Mouse (Mus musculus) spleen, adult 2 months (tissue): Measurements from ENCODE around the gene Txlnb. TPM values are rescaled to one million over a fixed set of nuclear protein-coding genes. Genes with fewer than 3 reads are reported as not detected.
"Not testable (repeated sequence)": the region's sequence is repeated elsewhere in the genome, so short reads cannot be mapped to it uniquely, and the experiment has no call there.

Experiments
- DNase-seq, 2 experiments: peaks; one replicate each; pipeline versions ENCODE4 v3.0.0 to v3.0.0-alpha.2; 2012 to 2021; ENCODE audit warnings: low spot score in 2 of 2, low read depth in 1 of 2
- H3K27ac ChIP-seq: fragments of 200-500 bp; 2 replicates; pipeline ENCODE4 v1.5.1; 2012; ENCODE audit warnings: low read length, inconsistent platforms; ENCODE audit not compliant: insufficient read depth
- H3K27me3 ChIP-seq: fragments of 200-500 bp; 2 replicates; pipeline ENCODE4 v1.6.1; 2012; ENCODE audit warnings: mild to moderate bottlenecking, moderate library complexity, low read length, inconsistent platforms; ENCODE audit not compliant: control insufficient read depth, insufficient read depth
- H3K36me3 ChIP-seq: fragments of 200-500 bp; 2 replicates; pipeline ENCODE4 v1.6.1; 2012; ENCODE audit warnings: mild to moderate bottlenecking, low read length, inconsistent platforms; ENCODE audit not compliant: control insufficient read depth, insufficient read depth
- H3K4me1 ChIP-seq: fragments of 200-500 bp; 2 replicates; pipeline ENCODE4 v1.6.1; 2011; ENCODE audit warnings: inconsistent platforms; ENCODE audit not compliant: control insufficient read depth, insufficient read depth, insufficient read length
- H3K4me3 ChIP-seq: fragments of 200-500 bp; 2 replicates; pipeline ENCODE4 v1.5.1; 2011; ENCODE audit warnings: mild to moderate bottlenecking, inconsistent platforms; ENCODE audit not compliant: insufficient read depth, insufficient read length; ENCODE audit errors: extremely low read depth
- CTCF ChIP-seq: fragments of 200-500 bp; IDR thresholded peaks from 2 replicates; pipeline ENCODE4 v1.5.1; 2011; ENCODE audit warnings: mild to moderate bottlenecking, inconsistent platforms; ENCODE audit not compliant: insufficient read depth, insufficient read length, insufficient replicate concordance; ENCODE audit errors: extremely low read depth
- POLR2A ChIP-seq: fragments of 200-500 bp; IDR thresholded peaks from 2 replicates; pipeline ENCODE4 v1.6.1; 2011; ENCODE audit warnings: low read depth, low read length, inconsistent platforms
- WGBS: fragments of 180-500 bp; shearing (Covaris S2); methylation state at CpG from one replicate; pipeline ENCODE4 v1.1.7; 2018; 5-methylcytosine and 5-hydroxymethylcytosine counted together
- polyA plus RNA-seq: library from polyadenylated mRNA; depleted of rRNA; stranded (reverse); fragments of >200 nt; gene quantifications from 2 replicates; pipeline ENCODE4 v1.2.3, GENCODE M21; 2012

Gene Txlnb
- polyA plus RNA-seq, 1 experiment: 0.11 TPM

DNA sequence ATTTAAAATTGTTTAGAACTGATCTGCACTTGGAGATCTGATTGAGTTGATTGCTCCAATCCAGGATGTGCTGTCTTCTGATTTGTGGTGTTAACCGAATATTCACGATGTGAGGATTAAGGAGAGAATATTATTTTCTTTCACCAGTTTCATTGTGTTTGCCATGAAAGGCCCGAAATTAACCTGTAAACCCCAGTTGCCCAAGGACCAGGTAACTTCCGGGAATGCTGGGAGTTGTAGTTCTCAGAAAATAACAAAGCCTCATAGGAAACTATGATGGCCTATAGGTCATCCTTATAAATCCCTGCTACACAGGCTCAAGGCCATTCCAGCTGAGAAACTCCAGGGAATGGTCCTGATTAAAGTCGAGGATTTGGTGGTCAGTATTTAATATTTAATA is 1.6 kb upstream of the Txlnb start:
- Histone ChIP-seq H3K27ac (no peak overlapping the region), H3K4me3 (no peak overlapping the region), H3K27me3 (no peaks in the 10 kb centered on the region), H3K4me1 (peaks cover 6% of the 10 kb centered on the region; the same call in 1 of the 2 replicates), H3K36me3 (no peaks in the 10 kb centered on the region)
- WGBS: 96% methylated on average over 5 of the region's 5 CpGs
- TF ChIP-seq CTCF (no peak), POLR2A (no peak)
- no peak for DNase-seq

DNA sequence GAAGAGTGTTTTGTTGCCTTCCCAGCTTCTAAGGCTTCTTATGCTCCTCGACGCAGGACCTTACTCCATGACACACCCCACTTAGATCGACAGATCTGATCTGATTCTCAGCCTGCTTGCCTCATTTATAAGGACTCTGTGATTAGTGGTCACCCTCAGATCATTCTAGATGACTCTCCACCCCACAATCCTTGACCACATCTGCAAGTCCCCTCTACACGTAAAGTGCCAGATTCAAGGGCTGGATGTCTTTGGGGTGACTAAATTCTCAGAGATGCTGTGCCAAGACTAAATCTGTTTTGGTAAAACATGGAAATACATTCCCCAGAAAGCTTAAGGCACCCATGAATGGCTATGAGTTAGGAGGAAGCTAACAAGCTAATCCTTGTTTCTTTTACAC is 799 bp upstream of the Txlnb start:
- no peak overlapping the region for H3K4me3 ChIP-seq
- no peaks in the 10 kb centered on the region for H3K27me3 ChIP-seq
- TF ChIP-seq CTCF: no peak
- no peak for TF ChIP-seq POLR2A
- H3K4me1 ChIP-seq: peaks cover 6% of the 10 kb centered on the region; the same call in 1 of the 2 replicates
- WGBS: 87% methylated on average over 4 of the region's 4 CpGs
- no peak for DNase-seq
- no peak overlapping the region for H3K27ac ChIP-seq
- no peaks in the 10 kb centered on the region for H3K36me3 ChIP-seq

DNA sequence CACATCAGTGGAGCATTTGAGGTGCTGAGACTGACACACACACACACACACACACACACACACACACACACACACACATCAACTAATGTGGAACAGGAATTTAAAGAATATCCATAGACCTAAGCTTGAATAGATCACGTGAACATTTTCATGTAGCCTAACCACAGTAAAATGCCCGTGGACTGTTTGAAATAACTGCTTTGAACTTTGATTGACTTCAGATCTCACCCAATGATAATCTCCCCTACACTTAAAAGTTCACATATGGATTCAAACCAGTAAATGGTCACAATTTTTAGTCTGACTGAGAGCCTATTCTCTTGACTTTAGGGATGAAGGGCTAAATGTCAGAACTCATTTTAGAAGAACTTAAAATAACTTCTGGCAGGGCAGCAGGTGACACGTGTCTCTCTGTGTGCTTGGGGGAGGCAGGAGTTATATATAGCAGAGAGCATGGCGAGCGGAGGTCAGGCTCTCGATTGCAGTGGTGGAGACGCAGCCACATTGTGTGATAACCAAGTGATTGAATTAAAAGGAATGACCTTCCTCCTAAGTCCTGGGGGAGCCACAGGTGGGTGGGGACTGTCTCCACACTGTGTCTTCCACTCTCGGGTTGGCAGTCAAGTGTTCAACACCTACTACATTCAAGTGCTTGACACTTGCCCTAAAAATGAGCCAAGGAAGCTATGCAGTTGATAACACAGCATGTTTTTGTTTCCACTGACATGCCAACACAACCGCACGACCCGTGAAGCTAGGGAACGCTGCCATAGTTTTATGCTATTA is 1.0 kb downstream of the Txlnb start:
- H3K36me3 ChIP-seq: no peaks in the 10 kb centered on the region
- H3K27ac ChIP-seq: no peak overlapping the region
- no peak overlapping the region for H3K4me3 ChIP-seq
- H3K4me1 ChIP-seq: peaks cover 6% of the 10 kb centered on the region; the same call in 1 of the 2 replicates
- 27% methylated on average over 12 of the region's 12 CpGs for WGBS
- no peak for TF ChIP-seq CTCF
- TF ChIP-seq POLR2A: no peak
- no peaks in the 10 kb centered on the region for H3K27me3 ChIP-seq
- no peak for DNase-seq

DNA sequence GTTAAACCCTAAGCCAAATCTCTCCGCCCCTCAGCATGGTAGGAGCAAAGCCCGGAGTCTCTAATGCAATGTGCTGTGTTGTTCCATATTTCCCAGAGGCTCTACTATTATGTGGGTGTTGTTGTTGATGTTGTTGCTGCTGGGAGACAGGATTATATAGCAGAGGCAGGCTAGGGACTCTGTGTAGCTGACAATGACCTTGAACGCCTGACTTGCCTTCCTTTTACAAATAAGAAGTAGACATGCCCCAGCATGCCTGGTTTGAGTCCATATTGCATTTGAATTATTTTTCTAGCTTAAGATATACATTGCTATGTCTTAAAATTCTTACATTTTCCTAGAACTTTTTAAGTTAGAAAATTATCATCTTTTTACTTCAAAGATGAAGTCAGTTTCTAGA is 1.7 kb downstream of the Txlnb start:
- TF ChIP-seq POLR2A (no peak), CTCF (no peak)
- no peaks in the 10 kb centered on the region for H3K36me3 ChIP-seq
- H3K27me3 ChIP-seq: no peaks in the 10 kb centered on the region
- no peak overlapping the region for H3K4me3 ChIP-seq
- H3K27ac ChIP-seq: no peak overlapping the region
- peaks cover 6% of the 10 kb centered on the region; the same call in 1 of the 2 replicates for H3K4me1 ChIP-seq
- no peak for DNase-seq
- 90% methylated on average over 3 of the region's 3 CpGs for WGBS

DNA sequence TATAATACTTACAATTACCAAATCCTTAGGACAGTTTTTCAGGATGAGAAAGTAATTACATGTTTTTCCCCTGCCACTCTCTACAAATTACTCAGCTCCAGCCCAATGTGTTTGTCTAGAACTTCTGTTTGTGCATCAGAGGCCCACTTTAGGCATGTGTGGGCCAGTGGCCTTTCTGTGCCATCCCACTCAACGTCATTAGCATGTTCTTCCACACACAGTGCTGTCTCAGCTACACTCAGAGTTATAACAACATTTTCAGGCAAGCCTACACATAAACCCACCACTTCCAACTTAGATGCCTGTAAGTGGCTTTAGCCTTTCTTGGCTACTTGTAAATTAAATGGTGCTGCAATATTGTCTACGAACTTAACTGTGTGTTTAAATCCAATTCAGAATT is 5.8 kb downstream of the Txlnb start:
- TF ChIP-seq POLR2A (no peak), CTCF (no peak)
- Histone ChIP-seq H3K4me1 (peaks cover 3% of the 10 kb centered on the region; the same call in 1 of the 2 replicates), H3K27ac (no peak overlapping the region), H3K4me3 (no peak overlapping the region), H3K27me3 (no peaks in the 10 kb centered on the region), H3K36me3 (no peaks in the 10 kb centered on the region)
- 83% methylated on average over 2 of the region's 2 CpGs for WGBS
- no peak for DNase-seq

DNA sequence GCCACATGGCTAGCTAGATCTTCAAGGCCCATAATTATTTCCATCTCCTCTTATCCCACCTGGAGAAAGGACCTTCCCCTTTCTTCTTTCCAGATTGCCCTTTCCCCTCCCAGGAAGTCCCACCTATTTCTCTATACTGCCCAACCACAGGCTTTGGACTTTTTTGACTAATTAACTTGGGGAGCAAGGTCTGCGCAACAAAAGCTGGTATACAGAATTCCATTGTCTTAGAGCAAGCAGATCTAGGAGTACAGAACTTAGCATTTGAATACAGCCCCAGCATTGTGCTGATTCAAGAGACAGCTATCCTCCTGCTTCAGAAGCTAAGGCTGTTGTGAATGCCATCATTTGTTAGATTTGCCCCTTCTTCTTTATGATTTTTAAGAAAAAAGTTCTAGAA is 12.5 kb downstream of the Txlnb start:
- H3K36me3 ChIP-seq: no peaks in the 10 kb centered on the region
- H3K27ac ChIP-seq: no peak overlapping the region
- H3K27me3 ChIP-seq: no peaks in the 10 kb centered on the region
- H3K4me3 ChIP-seq: no peak overlapping the region
- DNase-seq: no peak
- WGBS: 90% methylated on average over 1 of the region's 1 CpGs
- TF ChIP-seq CTCF: no peak
- no peak for TF ChIP-seq POLR2A
- no peaks in the 10 kb centered on the region for H3K4me1 ChIP-seq

DNA sequence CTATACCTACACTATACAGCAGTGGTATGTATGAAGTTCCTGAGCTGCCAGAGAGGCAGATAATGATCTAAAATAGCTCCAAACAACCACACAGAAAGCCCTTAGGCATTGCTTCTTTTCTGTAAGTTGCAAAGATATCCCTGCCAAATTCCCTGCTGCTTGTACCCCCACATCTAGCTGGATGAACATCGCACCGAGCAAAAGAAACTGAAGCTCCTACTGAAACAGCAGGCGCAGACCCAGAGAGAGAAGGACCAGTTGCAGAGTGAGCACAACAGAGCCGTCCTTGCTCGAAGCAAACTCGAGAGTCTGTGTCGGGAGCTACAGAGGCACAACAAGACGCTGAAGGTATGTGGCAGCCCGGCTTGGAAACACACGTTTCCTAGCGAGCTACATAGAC is 19.0 kb downstream of the Txlnb start:
- Histone ChIP-seq H3K36me3 (no peaks in the 10 kb centered on the region), H3K27ac (no peak overlapping the region), H3K4me1 (no peaks in the 10 kb centered on the region), H3K4me3 (no peak overlapping the region), H3K27me3 (no peaks in the 10 kb centered on the region)
- WGBS: 93% methylated on average over 11 of the region's 11 CpGs
- DNase-seq: no peak
- TF ChIP-seq CTCF (no peak), POLR2A (no peak)

DNA sequence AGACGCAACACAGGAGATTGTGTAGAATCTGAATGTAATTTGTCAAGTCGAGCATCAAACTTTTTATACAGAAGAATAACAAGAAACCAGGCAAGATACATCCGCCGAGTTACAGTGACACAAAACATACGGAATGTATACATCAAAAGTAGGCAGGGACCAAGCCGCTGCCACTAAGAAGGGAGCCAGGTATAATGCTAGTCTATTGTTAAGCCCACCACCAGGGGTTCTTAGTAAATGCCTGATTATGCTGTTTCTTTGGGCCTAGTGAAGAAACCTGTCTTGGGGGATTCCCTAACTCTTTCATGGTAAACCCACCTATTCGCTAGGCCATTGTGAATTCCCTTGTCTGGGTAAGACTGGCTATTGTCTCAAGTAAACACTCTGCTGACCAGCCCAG is 24.4 kb downstream of the Txlnb start:
- not testable (repeated sequence) for H3K4me1 ChIP-seq, H3K27ac ChIP-seq, DNase-seq, H3K4me3 ChIP-seq, H3K27me3 ChIP-seq, H3K36me3 ChIP-seq
- WGBS: 92% methylated on average over 7 of the region's 7 CpGs
